Mouse (Mus musculus) lung, embryonic 14.5 days (tissue): Measurements from ENCODE around the gene Ak5. TPM values are rescaled to one million over a fixed set of nuclear protein-coding genes. Genes with fewer than 3 reads are reported as not detected.

ENCODE experiments used
- ATAC-seq: fragments of 200-750 bp; cut with Nextera tagmentation; 2 replicates; pipeline ENCODE4 v1.8.0; 2017; ENCODE audit warnings: mild to moderate bottlenecking, moderate TSS enrichment, moderate library complexity; ENCODE audit not compliant: insufficient read depth
- DNase-seq: peaks from one replicate; pipeline ENCODE4 v3.0.0-alpha.2; 2015
- H3K27ac ChIP-seq: fragments of 300-500 bp; sonication (generic); 2 replicates; pipeline ENCODE4 v1.5.1; 2014; ENCODE audit warnings: low read depth, mild to moderate bottlenecking, moderate library complexity
- H3K27me3 ChIP-seq: fragments of 300-500 bp; sonication (generic); 2 replicates; pipeline ENCODE4 v1.6.1; 2014; ENCODE audit warnings: low read length, control low read depth; ENCODE audit not compliant: insufficient read depth
- H3K36me3 ChIP-seq: fragments of 300-500 bp; sonication (generic); 2 replicates; pipeline ENCODE4 v1.6.1; 2014; ENCODE audit warnings: control low read depth; ENCODE audit not compliant: insufficient read depth
- H3K4me1 ChIP-seq: fragments of 300-500 bp; sonication (generic); 2 replicates; pipeline ENCODE4 v1.6.1; 2014; ENCODE audit warnings: antibody characterized with exemption, control low read depth; ENCODE audit not compliant: insufficient read depth
- H3K4me2 ChIP-seq: fragments of 300-500 bp; sonication (generic); 2 replicates; pipeline ENCODE4 v1.6.1; 2014; ENCODE audit warnings: mild to moderate bottlenecking
- H3K4me3 ChIP-seq: fragments of 300-500 bp; sonication (generic); 2 replicates; pipeline ENCODE4 v1.5.1; 2014; ENCODE audit warnings: low read depth, low read length
- H3K9ac ChIP-seq: fragments of 300-500 bp; sonication (generic); 2 replicates; pipeline ENCODE4 v1.6.1; 2014
- H3K9me3 ChIP-seq: fragments of 300-500 bp; sonication (generic); 2 replicates; pipeline ENCODE4 v1.6.1; 2016; ENCODE audit warnings: low read depth, low read length, control low read depth
- CTCF ChIP-seq: IDR thresholded peaks from 2 replicates; pipeline ENCODE4 v1.5.1; 2016; ENCODE audit warnings: antibody characterized with exemption, low read depth
- WGBS: fragments of 180-500 bp; shearing (Covaris S2); extraction: QIAGEN DNeasy Blood & Tissue Kit; methylation state at CpG from one replicate; pipeline ENCODE4 v1.1.7; 2014; 5-methylcytosine and 5-hydroxymethylcytosine counted together
- polyA plus RNA-seq: library from polyadenylated mRNA; unstranded; fragments of >200 nt; fragmentation: Nextera tagmentation; extraction: Ambion mirVana; gene quantifications from 2 replicates; pipeline ENCODE4 v1.2.1, GENCODE M21; 2014

Ak5 gene
- polyA plus RNA-seq, 1 experiment from 2014 or later: 4.1 TPM

DNA sequence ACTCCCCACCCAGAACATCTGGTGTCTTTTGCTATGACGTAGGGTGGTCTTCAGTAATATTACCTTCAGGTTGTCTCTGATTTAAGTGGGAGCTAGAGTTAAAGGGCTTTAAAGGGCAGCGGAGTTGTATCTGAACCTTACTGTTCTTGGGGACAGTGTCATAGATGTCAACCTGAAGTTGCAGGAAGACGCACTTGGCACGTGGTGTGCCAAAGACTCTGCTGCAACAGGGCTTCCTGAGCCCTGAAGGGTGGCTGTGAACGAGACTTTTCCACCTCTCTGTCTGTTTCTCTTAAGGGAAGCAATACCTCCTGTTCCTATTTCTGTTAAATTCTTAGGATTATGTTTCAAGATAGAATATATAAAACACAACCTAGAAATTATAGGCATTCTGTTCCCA is 137.8 kb downstream of the Ak5 start:
- no peak for TF ChIP-seq CTCF
- Histone ChIP-seq H3K27ac (no peak overlapping the region), H3K4me2 (no peak overlapping the region), H3K4me1 (no peaks in the 10 kb centered on the region), H3K4me3 (no peak overlapping the region), H3K9me3 (no peaks in the 10 kb centered on the region), H3K36me3 (no peaks in the 10 kb centered on the region), H3K27me3 (no peaks in the 10 kb centered on the region), H3K9ac (no peak overlapping the region)
- ATAC-seq (no peak), DNase-seq (no peak)
- 83% methylated on average over 5 of the region's 5 CpGs for WGBS

DNA sequence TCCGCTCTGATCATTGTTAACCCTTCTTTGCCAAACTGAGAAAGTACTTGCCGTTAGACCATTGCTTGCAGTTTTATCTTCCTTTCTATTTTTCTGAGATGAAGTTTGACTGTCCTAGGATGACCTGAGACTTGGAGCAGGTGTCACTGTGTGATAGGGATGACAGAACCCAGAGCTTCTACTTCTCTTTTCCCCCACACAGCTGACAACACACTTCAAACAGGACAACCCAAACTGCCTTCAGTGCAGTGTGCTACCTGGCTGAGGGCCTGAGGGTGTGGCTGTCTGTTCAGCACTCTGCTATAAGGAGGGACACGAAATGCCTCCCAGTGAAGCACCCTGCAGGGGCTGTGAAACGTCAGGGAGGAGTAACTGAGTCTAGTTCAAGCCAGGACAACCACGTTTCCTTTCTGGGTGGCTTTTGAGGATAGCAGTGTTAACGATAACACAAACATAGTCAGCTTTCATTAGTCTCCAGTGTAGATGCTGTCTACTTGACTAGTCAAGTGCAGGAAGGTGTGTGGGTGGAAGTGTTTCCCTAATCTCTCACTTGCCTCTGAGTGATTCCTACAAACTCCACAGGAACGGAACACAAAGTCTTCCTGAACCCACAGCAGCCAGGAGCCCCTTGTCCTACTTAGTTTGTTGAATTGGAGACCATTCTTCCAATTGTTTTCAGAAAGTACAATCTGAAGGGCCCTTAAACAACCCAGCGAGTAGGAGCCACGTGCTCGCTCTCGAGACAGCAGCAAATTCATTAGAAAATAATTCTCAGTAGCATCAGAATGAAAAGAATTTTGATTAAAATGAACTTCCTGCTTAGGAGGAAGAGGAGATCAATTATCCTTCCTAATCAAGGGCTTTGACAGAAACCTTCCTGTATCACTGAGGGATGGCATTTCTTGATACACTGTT is 138.8 kb downstream of the Ak5 start:
- H3K9ac ChIP-seq: no peak overlapping the region
- no peaks in the 10 kb centered on the region for H3K9me3 ChIP-seq
- 52% methylated on average over 11 of the region's 11 CpGs for WGBS
- H3K27me3 ChIP-seq: no peaks in the 10 kb centered on the region
- no peak overlapping the region for H3K27ac ChIP-seq
- H3K4me3 ChIP-seq: no peak overlapping the region
- no peak for TF ChIP-seq CTCF
- DNase-seq (no peak), ATAC-seq (no peak)
- no peaks in the 10 kb centered on the region for H3K4me1 ChIP-seq
- H3K4me2 ChIP-seq: no peak overlapping the region
- no peaks in the 10 kb centered on the region for H3K36me3 ChIP-seq

DNA sequence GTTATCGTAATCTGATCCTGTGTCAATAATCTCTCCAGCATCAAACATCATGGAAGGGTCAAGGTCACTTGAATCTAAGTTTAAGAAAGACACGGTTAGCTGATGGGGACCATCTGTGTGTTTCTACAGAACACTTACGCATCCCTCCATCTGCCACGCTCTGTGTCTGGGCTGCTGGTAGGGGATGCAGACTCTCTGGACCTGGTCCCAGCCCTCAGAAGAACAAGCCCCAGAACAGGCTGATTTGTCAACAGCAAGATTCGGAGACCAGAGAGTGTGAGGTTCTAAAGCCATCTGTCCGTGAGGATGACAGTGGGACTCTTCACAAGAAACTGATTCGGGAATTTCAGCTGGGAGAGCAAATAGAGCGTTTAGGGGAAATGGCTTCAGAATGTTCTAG is 141.4 kb downstream of the Ak5 start:
- Histone ChIP-seq H3K36me3 (no peaks in the 10 kb centered on the region), H3K27me3 (no peaks in the 10 kb centered on the region), H3K4me2 (no peak overlapping the region), H3K9me3 (no peaks in the 10 kb centered on the region), H3K4me3 (no peak overlapping the region), H3K9ac (no peak overlapping the region), H3K27ac (no peak overlapping the region), H3K4me1 (no peaks in the 10 kb centered on the region)
- DNase-seq (peak; percentile 23), ATAC-seq (no peak; the same call in 1 of the 2 replicates)
- no peak for TF ChIP-seq CTCF
- 58% methylated on average over 8 of the region's 8 CpGs for WGBS

DNA sequence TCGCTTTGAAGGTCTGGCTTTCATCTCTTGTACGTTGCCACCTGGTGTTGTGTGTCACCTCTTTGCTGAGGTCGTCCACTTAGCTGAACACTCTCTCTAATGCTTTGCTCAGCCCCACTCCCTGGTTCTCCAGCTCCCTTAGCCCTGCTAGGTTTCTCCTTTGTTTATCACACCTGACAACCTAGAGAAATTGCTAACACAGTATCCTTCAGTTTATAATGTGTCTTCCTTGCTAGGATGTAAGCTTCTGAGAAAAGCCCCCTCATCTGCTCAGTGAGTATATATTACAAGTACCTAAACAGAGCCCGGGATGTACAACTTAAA is 144.9 kb downstream of the Ak5 start:
- H3K27ac ChIP-seq: no peak overlapping the region
- no peaks in the 10 kb centered on the region for H3K36me3 ChIP-seq
- H3K4me1 ChIP-seq: no peaks in the 10 kb centered on the region
- TF ChIP-seq CTCF: no peak
- H3K4me3 ChIP-seq: no peak overlapping the region
- H3K9ac ChIP-seq: no peak overlapping the region
- no peak for DNase-seq
- no peaks in the 10 kb centered on the region for H3K9me3 ChIP-seq
- no peaks in the 10 kb centered on the region for H3K27me3 ChIP-seq
- WGBS: 37% methylated on average over 4 of the region's 4 CpGs
- no peak overlapping the region for H3K4me2 ChIP-seq
- no peak for ATAC-seq

DNA sequence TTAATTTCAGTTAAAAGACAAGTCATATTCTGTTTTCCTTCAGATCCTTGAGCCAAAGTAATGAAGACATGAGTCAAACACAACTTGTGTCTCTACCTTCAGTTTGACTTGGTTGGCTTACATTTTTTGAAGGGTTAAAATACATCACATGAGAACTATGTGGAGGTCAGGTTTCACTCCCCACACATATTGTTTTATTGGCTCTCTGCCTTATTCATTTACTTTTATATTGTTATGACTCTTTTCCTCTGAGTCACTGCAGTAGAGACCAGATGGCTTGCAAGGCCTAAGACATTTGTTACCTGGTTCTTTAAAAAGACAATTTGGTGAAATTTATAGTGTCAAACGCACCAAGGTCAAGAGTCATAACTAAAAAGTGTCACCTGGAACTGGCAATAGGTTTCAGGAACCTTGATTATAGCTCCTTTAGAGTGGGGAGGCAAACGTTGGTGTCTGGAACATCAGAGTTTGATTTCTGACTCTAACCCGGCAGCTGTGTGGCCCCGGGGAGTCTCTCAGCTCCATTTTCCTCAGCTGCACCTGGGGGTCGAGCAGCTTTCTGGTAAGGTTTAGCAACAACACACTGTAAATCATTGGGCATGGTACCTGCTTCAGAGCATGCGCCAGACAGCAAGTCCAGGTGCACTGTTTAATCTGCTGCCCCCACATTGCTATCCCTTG is 145.4 kb downstream of the Ak5 start:
- no peak overlapping the region for H3K27ac ChIP-seq
- 47% methylated on average over 6 of the region's 6 CpGs for WGBS
- no peak for ATAC-seq
- H3K4me2 ChIP-seq: no peak overlapping the region
- no peaks in the 10 kb centered on the region for H3K27me3 ChIP-seq
- H3K9ac ChIP-seq: no peak overlapping the region
- DNase-seq: no peak
- H3K4me1 ChIP-seq: no peaks in the 10 kb centered on the region
- no peak overlapping the region for H3K4me3 ChIP-seq
- no peaks in the 10 kb centered on the region for H3K36me3 ChIP-seq
- H3K9me3 ChIP-seq: no peaks in the 10 kb centered on the region
- no peak for TF ChIP-seq CTCF

DNA sequence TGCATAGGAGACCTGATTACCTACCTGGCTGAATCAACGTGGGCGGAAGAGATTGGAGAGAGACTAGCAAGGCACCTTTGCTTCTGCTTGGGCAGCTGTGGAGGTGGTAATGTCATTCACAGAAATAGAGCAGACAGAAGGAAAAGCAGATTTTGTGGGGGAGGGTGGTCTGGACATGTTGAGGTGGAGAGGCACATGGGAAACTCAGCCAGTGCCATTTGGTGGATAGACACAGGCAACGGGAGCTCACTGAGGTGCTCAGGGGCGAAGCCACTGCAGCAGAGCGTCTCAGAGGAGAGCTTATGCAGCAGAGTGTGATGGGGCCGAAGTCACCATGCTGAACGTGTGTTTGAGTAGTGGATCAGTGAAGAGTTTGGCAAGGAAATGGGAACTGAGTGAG is 147.1 kb downstream of the Ak5 start:
- Histone ChIP-seq H3K36me3 (no peaks in the 10 kb centered on the region), H3K27me3 (no peaks in the 10 kb centered on the region), H3K4me1 (no peaks in the 10 kb centered on the region), H3K9ac (no peak overlapping the region), H3K9me3 (no peaks in the 10 kb centered on the region), H3K27ac (no peak overlapping the region), H3K4me2 (no peak overlapping the region), H3K4me3 (no peak overlapping the region)
- no peak for TF ChIP-seq CTCF
- ATAC-seq (no peak), DNase-seq (no peak)
- WGBS: 81% methylated on average over 7 of the region's 7 CpGs

DNA sequence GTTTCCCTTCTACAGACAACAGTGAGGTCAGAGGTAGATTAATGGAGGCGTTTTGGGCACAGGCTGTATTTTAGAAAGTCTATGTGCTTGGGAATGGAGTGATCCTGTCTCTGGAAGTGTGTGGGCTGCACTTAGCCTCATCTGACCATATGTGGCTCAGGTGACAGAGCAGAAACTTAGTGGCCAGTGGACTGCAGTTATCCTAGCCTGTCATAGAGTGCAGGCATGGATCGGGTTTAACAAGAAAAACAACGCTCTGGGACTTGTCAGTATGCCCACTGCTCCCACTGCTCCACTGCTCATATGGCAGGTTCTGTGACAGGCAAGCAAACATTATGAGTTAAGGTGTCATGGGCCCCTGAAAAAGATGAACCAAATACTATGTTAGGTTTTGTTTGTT is 148.1 kb downstream of the Ak5 start:
- H3K36me3 ChIP-seq: no peaks in the 10 kb centered on the region
- H3K4me1 ChIP-seq: no peaks in the 10 kb centered on the region
- no peaks in the 10 kb centered on the region for H3K9me3 ChIP-seq
- 75% methylated on average over 3 of the region's 3 CpGs for whole genome bisulfite sequencing
- H3K27me3 ChIP-seq: no peaks in the 10 kb centered on the region
- no peak for TF ChIP-seq CTCF
- no peak overlapping the region for H3K9ac ChIP-seq
- H3K27ac ChIP-seq: no peak overlapping the region
- no peak for ATAC-seq
- no peak overlapping the region for H3K4me3 ChIP-seq
- no peak overlapping the region for H3K4me2 ChIP-seq
- no peak for DNase-seq
